In the genomic region with DNA sequence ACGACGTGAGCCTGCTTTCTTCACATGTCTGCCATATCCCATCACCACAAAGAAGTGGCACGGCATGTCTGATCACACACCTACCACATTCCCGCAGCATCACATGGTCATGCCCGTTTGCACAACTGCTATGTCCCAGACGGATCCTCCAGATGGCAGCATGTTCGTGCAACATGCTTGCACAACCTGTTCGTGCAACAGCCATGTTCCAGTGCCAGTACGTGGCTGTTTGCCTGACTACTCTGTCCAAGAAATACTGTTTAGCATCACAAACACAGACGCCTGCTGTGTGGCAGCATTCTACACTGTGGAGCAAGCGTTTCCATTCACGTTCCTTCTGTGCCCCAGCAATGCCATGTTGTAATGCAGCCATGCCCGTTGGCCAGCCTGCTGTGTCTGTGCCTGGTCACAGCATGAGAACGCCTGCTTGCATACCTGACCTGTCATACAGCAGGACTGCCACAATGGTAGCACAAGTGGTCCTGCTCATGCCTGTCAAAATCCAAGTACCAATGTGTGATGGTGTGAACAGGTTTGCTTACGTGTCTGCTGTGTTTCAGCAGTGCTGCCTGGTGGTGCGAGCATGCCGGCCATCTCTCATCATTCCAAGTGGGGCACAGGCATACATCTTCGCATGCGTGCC, we compare ENCODE assay signal across 14 mouse cellular contexts. TPM values are rescaled to one million over a fixed set of nuclear protein-coding genes. Genes with fewer than 3 reads are reported as not detected.
DNase-seq lines count a peak whose midpoint lies in the region; ATAC-seq and TF ChIP-seq lines count a peak whose summit lies in the region.
"Had no signal": no experiment of that assay in that cellular context is flagged by ENCODE, and none has a peak within 500 bp of the region (broad histone marks: within the 10 kb centered on the region; RNA-seq: fewer than 3 reads in every experiment).

No protein-coding gene starts in this region.

- no peak for TF ChIP-seq POLR2A in kidney, adult 2 months (IDR thresholded peaks at IDR 0.05; ENCODE audit: low read depth, low read length)

- H3K9ac ChIP-seq in kidney, embryonic 15.5 days: no peak overlapping the region
- H3K9ac ChIP-seq: limb, embryonic 12.5 days had no signal

- no peak overlapping the region for H3K27ac ChIP-seq in kidney, adult 2 months (ENCODE audit: insufficient read depth, low read depth, low read length)
- no peak overlapping the region for H3K27ac ChIP-seq in kidney, embryonic 15.5 days
- H3K27ac ChIP-seq: limb, embryonic 12.5 days had no signal

- TF ChIP-seq CTCF in kidney, adult 2 months (conservative IDR thresholded peaks at IDR 0.05; ENCODE audit: insufficient read depth, insufficient read length, low read depth, low read length): 0 out of 2 replicates have a peak, but pooled peaks have one; percentile 21

- 80% methylated on average over 19 of the region's 19 CpGs for WGBS in kidney, adult 2 months
- WGBS in kidney, embryonic 15.5 days: 86% methylated on average over 19 of the region's 19 CpGs

- no peaks in the 10 kb centered on the region for H3K36me3 ChIP-seq in kidney, adult 2 months (ENCODE audit: control insufficient read depth, insufficient read depth, low read length)
- no peaks in the 10 kb centered on the region for H3K36me3 ChIP-seq in kidney, embryonic 15.5 days
- H3K36me3 ChIP-seq: limb, embryonic 12.5 days had no signal

- H3K4me2 ChIP-seq in kidney, embryonic 15.5 days: no peak overlapping the region
- H3K4me2 ChIP-seq: limb, embryonic 12.5 days had no signal

- ATAC-seq in kidney, embryonic 15.5 days (replicated peaks; ENCODE audit: low FRiP score): no peak

- no peak overlapping the region for H3K4me3 ChIP-seq in kidney, adult 2 months (ENCODE audit: insufficient read depth, low read depth, low read length)
- no peak overlapping the region for H3K4me3 ChIP-seq in kidney, embryonic 15.5 days (replicated peaks)
- H3K4me3 ChIP-seq: limb, embryonic 12.5 days had no signal

- DNase-seq in cerebellum, adult 11-12 months: peak; percentile 1
- DNase-seq in cerebellum, postnatal 36 days: no peak
- no peak for DNase-seq in kidney, adult 2 months
- peak; percentile 58 to 61 for DNase-seq in right cerebral cortex, postnatal 10 days (ENCODE audit: low spot score in 2 of 2)
- no peak for DNase-seq in right cerebral cortex, adult 2 months (ENCODE audit: low spot score in 2 of 2)
- DNase-seq in layer of hippocampus, postnatal 36 days: peak; percentile 30 to 51
- DNase-seq in embryo, embryonic 10 days (ENCODE audit: low spot score): no peak
- DNase-seq: adrenal gland, postnatal 14 days; cerebellum, adult 11 months; gastrocnemius, postnatal 25 days; retina, postnatal 1 day; thymus, postnatal 14 days had no signal

- H3K4me1 ChIP-seq in kidney, adult 2 months (ENCODE audit: control insufficient read depth, insufficient read depth, low read length): no peaks in the 10 kb centered on the region
- H3K4me1 ChIP-seq in kidney, embryonic 15.5 days: no peaks in the 10 kb centered on the region
- H3K4me1 ChIP-seq: limb, embryonic 12.5 days had no signal

- H3K9me3 ChIP-seq in kidney, embryonic 15.5 days (replicated peaks): no peaks in the 10 kb centered on the region
- H3K9me3 ChIP-seq: limb, embryonic 12.5 days had no signal

- H3K27me3 ChIP-seq in kidney, adult 2 months (replicated peaks; ENCODE audit: control insufficient read depth, insufficient read depth, low read length): no peaks in the 10 kb centered on the region
- H3K27me3 ChIP-seq in kidney, embryonic 15.5 days: no peaks in the 10 kb centered on the region
- H3K27me3 ChIP-seq: limb, embryonic 12.5 days had no signal

RNA-seq across cellular contexts. Expression of a gene that starts 33.3 kb away (rescaled TPM):
- 4.4 and 5.0 TPM in 2 replicates for polyA plus RNA-seq in kidney, adult 2 months (2012; rRNA removed)
- 5.3 and 6.7 TPM in 2 replicates for polyA plus RNA-seq in kidney, embryonic 15.5 days (2015; fragmentation: Nextera tagmentation; extraction: Ambion mirVana)
- 100 to 1,000 TPM; 106 to 108 TPM for total RNA-seq in layer of hippocampus, postnatal 36 days (2021)

Comparison
In these comparisons a context has a peak if more than half of its experiments do, and no peak if none do; other contexts are left out.
1. DNase-seq: peak in cerebellum, adult 11-12 months (single experiment), right cerebral cortex, postnatal 10 days (2 of 2) and layer of hippocampus, postnatal 36 days (2 of 2); none in cerebellum, postnatal 36 days (0 of 2), kidney, adult 2 months (single experiment), right cerebral cortex, adult 2 months (0 of 2) and embryo, embryonic 10 days (single experiment).